Mouse (Mus musculus): Measurements from ENCODE around the gene Slf2.

DNA sequence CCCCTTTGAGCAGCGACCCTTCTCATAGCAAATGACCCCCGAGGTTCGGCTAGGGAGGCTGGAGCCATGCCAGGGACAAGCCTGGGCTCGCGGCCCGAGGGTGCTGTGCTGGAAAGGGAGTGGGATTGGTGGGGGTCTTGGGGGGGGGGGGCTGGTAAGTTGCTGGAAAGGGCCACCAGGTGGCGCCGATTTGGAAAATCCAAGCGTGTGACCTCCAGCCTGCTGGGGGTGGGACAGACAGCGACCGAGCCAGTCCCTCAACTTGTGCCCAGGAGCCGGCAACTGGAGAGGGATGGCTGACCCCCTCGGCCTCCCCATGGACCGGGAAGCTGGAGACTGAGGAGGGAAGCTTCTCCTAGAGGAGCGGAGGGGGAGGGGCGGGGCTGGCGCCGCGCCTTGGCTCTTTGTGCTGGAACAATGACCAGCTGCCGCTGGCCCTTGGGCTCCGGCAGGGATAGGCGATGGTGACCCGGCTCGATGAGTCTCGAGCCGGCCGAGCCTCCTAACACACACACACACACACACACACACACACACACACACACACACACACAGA, 86.3 kb downstream of the Slf2 start:
- TF ChIP-seq CTCF (IDR thresholded peaks at IDR 0.05; ENCODE audit: low read depth, low read length) (peak; percentile 50), POLR2A (IDR thresholded peaks at IDR 0.05; ENCODE audit: extremely low read depth, insufficient read depth, low read length) (no peak)
